Mouse (Mus musculus): ENCODE measurements around the gene Ppm1n. TPM values are rescaled to one million over a fixed set of nuclear protein-coding genes. Genes with fewer than 3 reads are reported as not detected.
A peak's percentile ranks its signal among the peaks of the same experiment; 100 is the strongest.

Ppm1n gene
- polyA plus RNA-seq, 1 experiment from 2014 or later = not detected

- H3K4me3 ChIP-seq (ENCODE audit: low read depth, low read length) = no peak overlapping the region
- ATAC-seq (ENCODE audit: low FRiP score) (no peak), DNase-seq (ENCODE audit: low spot score) (no peak)
- H3K4me1 ChIP-seq (replicated peaks; ENCODE audit: control insufficient read depth, insufficient read depth, low read length) = 0 out of 2 replicates have a peak, but pooled peaks cover 6% of the 10 kb centered on the region
- 57% methylated on average over 5 of the region's 5 CpGs for WGBS
- no peaks in the 10 kb centered on the region for H3K36me3 ChIP-seq (ENCODE audit: control insufficient read depth, insufficient read depth, low read length)
- no peak overlapping the region for H3K27ac ChIP-seq (ENCODE audit: low read depth, low read length)
- 0 out of 2 replicates have a peak, but pooled peaks cover 2% of the 10 kb centered on the region for H3K27me3 ChIP-seq (ENCODE audit: control insufficient read depth, insufficient read depth, low read length)
- H3K4me2 ChIP-seq (replicated peaks; ENCODE audit: low read depth, low read length) = no peak overlapping the region
- no peak overlapping the region for H3K9ac ChIP-seq (ENCODE audit: low read depth, low read length)
- no peaks in the 10 kb centered on the region for H3K9me3 ChIP-seq (ENCODE audit: control insufficient read depth, low read length)
These were observed 41.6 kb upstream of the Ppm1n start for GRCm38 (mm10) chr7:19321464-19321863.

- Histone ChIP-seq H3K36me3 (ENCODE audit: control insufficient read depth, insufficient read depth, low read length) (no peaks in the 10 kb centered on the region), H3K27me3 (ENCODE audit: control insufficient read depth, insufficient read depth, low read length) (0 out of 2 replicates have a peak, but pooled peaks cover 2% of the 10 kb centered on the region), H3K4me3 (ENCODE audit: low read depth, low read length) (no peak overlapping the region), H3K4me1 (replicated peaks; ENCODE audit: control insufficient read depth, insufficient read depth, low read length) (0 out of 2 replicates have a peak, but pooled peaks cover 6% of the 10 kb centered on the region), H3K9ac (ENCODE audit: low read depth, low read length) (no peak overlapping the region), H3K27ac (ENCODE audit: low read depth, low read length) (no peak overlapping the region), H3K4me2 (replicated peaks; ENCODE audit: low read depth, low read length) (peak overlapping the region; percentile 87), H3K9me3 (ENCODE audit: control insufficient read depth, low read length) (no peaks in the 10 kb centered on the region)
- 40% methylated on average over 7 of the region's 7 CpGs for WGBS
- no peak for DNase-seq (ENCODE audit: low spot score)
- ATAC-seq (ENCODE audit: low FRiP score) = no peak
These were observed 40.8 kb upstream of the Ppm1n start for GRCm38 (mm10) chr7:19320637-19321036.

- Histone ChIP-seq H3K9ac (ENCODE audit: low read depth, low read length) (peak overlapping the region; percentile 29; the same call in 1 of the 2 replicates), H3K4me2 (replicated peaks; ENCODE audit: low read depth, low read length) (peak overlapping the region; percentile 87), H3K27ac (ENCODE audit: low read depth, low read length) (no peak overlapping the region; the same call in 1 of the 2 replicates), H3K27me3 (ENCODE audit: control insufficient read depth, insufficient read depth, low read length) (0 out of 2 replicates have a peak, but pooled peaks cover 2% of the 10 kb centered on the region), H3K36me3 (ENCODE audit: control insufficient read depth, insufficient read depth, low read length) (no peaks in the 10 kb centered on the region), H3K4me1 (replicated peaks; ENCODE audit: control insufficient read depth, insufficient read depth, low read length) (0 out of 2 replicates have a peak, but pooled peaks cover 6% of the 10 kb centered on the region), H3K9me3 (ENCODE audit: control insufficient read depth, low read length) (no peaks in the 10 kb centered on the region), H3K4me3 (ENCODE audit: low read depth, low read length) (peak overlapping the region; percentile 32)
- under 1% methylated on average over 41 of the region's 41 CpGs for WGBS
- ATAC-seq (ENCODE audit: low FRiP score) (peak; percentile 96), DNase-seq (ENCODE audit: low spot score) (peak; percentile 99)
These were observed 40.0 kb upstream of the Ppm1n start for GRCm38 (mm10) chr7:19319906-19320305.

DNA sequence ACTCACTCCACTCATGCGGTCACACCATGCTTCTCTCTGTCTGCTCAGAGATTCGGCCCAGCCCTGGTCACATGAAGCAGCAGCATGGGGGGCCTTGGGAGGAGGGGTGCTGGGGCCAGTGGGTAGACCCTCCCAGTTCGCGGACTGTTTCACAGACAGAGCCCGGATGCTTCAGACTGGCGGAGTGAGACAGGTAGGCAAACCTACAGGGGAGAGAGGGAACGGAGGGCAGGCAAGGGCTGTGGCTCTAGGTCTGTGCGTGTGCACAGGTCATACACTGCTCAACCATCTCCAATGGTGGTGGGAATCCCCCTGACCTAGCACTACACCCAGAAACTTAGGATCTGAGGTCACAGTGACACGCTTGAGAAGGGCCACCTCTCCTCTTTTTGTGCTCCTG is 39.6 kb upstream of the Ppm1n start:
- H3K4me1 ChIP-seq (replicated peaks; ENCODE audit: control insufficient read depth, insufficient read depth, low read length) = 0 out of 2 replicates have a peak, but pooled peaks cover 6% of the 10 kb centered on the region
- H3K27ac ChIP-seq (ENCODE audit: low read depth, low read length) = no peak overlapping the region
- DNase-seq (ENCODE audit: low spot score) = no peak
- H3K36me3 ChIP-seq (ENCODE audit: control insufficient read depth, insufficient read depth, low read length) = no peaks in the 10 kb centered on the region
- H3K4me2 ChIP-seq (replicated peaks; ENCODE audit: low read depth, low read length) = peak overlapping the region; percentile 87
- H3K27me3 ChIP-seq (ENCODE audit: control insufficient read depth, insufficient read depth, low read length) = 0 out of 2 replicates have a peak, but pooled peaks cover 2% of the 10 kb centered on the region
- 15% methylated on average over 9 of the region's 9 CpGs for WGBS
- no peaks in the 10 kb centered on the region for H3K9me3 ChIP-seq (ENCODE audit: control insufficient read depth, low read length)
- peak overlapping the region; percentile 32 for H3K4me3 ChIP-seq (ENCODE audit: low read depth, low read length)
- H3K9ac ChIP-seq (ENCODE audit: low read depth, low read length) = peak overlapping the region; percentile 29
- ATAC-seq (ENCODE audit: low FRiP score) = peak; percentile 75

DNA sequence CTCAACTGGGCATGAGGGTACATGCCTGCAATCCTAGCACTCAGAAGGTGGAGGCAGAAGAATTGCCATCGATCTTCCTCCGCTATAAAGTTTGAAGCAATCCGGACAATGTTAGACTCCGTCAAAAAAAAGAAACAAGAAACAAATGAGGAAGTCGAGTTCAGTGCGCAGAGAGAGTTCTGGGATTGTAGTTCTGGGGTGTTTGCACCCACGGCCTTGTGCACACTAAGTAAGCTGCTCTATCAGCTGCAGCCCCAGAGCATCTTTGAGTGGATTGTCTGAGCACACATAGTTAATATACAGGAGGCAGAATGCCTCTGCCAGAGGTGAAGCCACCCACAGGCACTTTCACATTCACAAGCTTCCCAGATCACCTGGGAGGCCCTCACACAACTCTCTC is 38.8 kb upstream of the Ppm1n start:
- Histone ChIP-seq H3K9ac (ENCODE audit: low read depth, low read length) (no peak overlapping the region), H3K9me3 (ENCODE audit: control insufficient read depth, low read length) (no peaks in the 10 kb centered on the region), H3K36me3 (ENCODE audit: control insufficient read depth, insufficient read depth, low read length) (no peaks in the 10 kb centered on the region), H3K4me1 (replicated peaks; ENCODE audit: control insufficient read depth, insufficient read depth, low read length) (0 out of 2 replicates have a peak, but pooled peaks cover 6% of the 10 kb centered on the region), H3K4me2 (replicated peaks; ENCODE audit: low read depth, low read length) (no peak overlapping the region), H3K27me3 (ENCODE audit: control insufficient read depth, insufficient read depth, low read length) (peaks cover 6% of the 10 kb centered on the region; the same call in 1 of the 2 replicates), H3K4me3 (ENCODE audit: low read depth, low read length) (no peak overlapping the region), H3K27ac (ENCODE audit: low read depth, low read length) (no peak overlapping the region)
- DNase-seq (ENCODE audit: low spot score) = no peak
- 81% methylated on average over 7 of the region's 7 CpGs for WGBS
- ATAC-seq (ENCODE audit: low FRiP score) = no peak

- DNase-seq (ENCODE audit: low spot score) = no peak
These were observed 38.3 kb upstream of the Ppm1n start for GRCm38 (mm10) chr7:19318201-19318600.

GRCm38 (mm10) chr7:19316451-19317161 is 36.7 kb upstream of the Ppm1n start:
- 0 out of 2 replicates have a peak overlapping the region, but pooled peaks have one; percentile 31 for H3K9ac ChIP-seq (ENCODE audit: low read depth, low read length)
- no peak overlapping the region for H3K4me3 ChIP-seq (ENCODE audit: low read depth, low read length)
- ATAC-seq (ENCODE audit: low FRiP score) = no peak
- H3K4me2 ChIP-seq (replicated peaks; ENCODE audit: low read depth, low read length) = no peak overlapping the region
- H3K4me1 ChIP-seq (replicated peaks; ENCODE audit: control insufficient read depth, insufficient read depth, low read length) = 0 out of 2 replicates have a peak, but pooled peaks cover 6% of the 10 kb centered on the region
- no peak for DNase-seq (ENCODE audit: low spot score)
- H3K27me3 ChIP-seq (ENCODE audit: control insufficient read depth, insufficient read depth, low read length) = peaks cover 6% of the 10 kb centered on the region; the same call in 1 of the 2 replicates
- no peaks in the 10 kb centered on the region for H3K36me3 ChIP-seq (ENCODE audit: control insufficient read depth, insufficient read depth, low read length)
- WGBS = 49% methylated on average over 14 of the region's 14 CpGs
- no peaks in the 10 kb centered on the region for H3K9me3 ChIP-seq (ENCODE audit: control insufficient read depth, low read length)
- H3K27ac ChIP-seq (ENCODE audit: low read depth, low read length) = no peak overlapping the region

More at GRCm38 (mm10) chr7:19318201-19318600, 38.3 kb upstream of the Ppm1n start:
- no peak overlapping the region for H3K4me2 ChIP-seq (replicated peaks; ENCODE audit: low read depth, low read length)
- H3K27me3 ChIP-seq (ENCODE audit: control insufficient read depth, insufficient read depth, low read length) = peaks cover 6% of the 10 kb centered on the region; the same call in 1 of the 2 replicates
- H3K36me3 ChIP-seq (ENCODE audit: control insufficient read depth, insufficient read depth, low read length) = no peaks in the 10 kb centered on the region
- 0 out of 2 replicates have a peak, but pooled peaks cover 6% of the 10 kb centered on the region for H3K4me1 ChIP-seq (replicated peaks; ENCODE audit: control insufficient read depth, insufficient read depth, low read length)
- 67% methylated on average over 2 of the region's 2 CpGs for WGBS
- H3K4me3 ChIP-seq (ENCODE audit: low read depth, low read length) = no peak overlapping the region
- no peak overlapping the region for H3K9ac ChIP-seq (ENCODE audit: low read depth, low read length)
- ATAC-seq (ENCODE audit: low FRiP score) = no peak
- H3K27ac ChIP-seq (ENCODE audit: low read depth, low read length) = no peak overlapping the region
- H3K9me3 ChIP-seq (ENCODE audit: control insufficient read depth, low read length) = no peaks in the 10 kb centered on the region

DNA sequence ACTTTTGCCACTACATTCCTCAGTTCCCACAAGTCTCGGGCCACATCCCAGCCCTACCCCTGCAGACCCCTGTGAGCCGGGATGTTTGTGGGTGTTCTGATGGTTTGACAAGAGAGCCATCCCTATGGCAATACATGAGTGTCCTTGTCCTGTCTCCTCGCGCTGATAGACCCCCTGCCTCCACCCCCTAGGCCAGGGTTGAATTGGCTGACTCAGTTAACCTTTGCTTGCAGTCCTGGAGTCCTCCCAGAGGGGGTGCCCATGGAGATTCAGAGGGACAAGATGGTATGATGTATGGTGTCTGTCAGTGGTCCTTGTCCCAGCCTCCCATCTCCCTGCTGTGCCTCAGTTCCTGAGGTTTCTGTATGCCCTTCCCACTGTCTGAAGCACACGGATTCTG is 34.2 kb upstream of the Ppm1n start:
- 53% methylated on average over 5 of the region's 5 CpGs for WGBS
- no peak overlapping the region for H3K9ac ChIP-seq (ENCODE audit: low read depth, low read length)
- DNase-seq (ENCODE audit: low spot score) = no peak

More for the DNA sequence above, 34.2 kb upstream of the Ppm1n start:
- peaks cover 6% of the 10 kb centered on the region; the same call in 1 of the 2 replicates for H3K4me1 ChIP-seq (replicated peaks; ENCODE audit: control insufficient read depth, insufficient read depth, low read length)
- H3K4me2 ChIP-seq (replicated peaks; ENCODE audit: low read depth, low read length) = no peak overlapping the region
- peaks cover 7% of the 10 kb centered on the region; the same call in 1 of the 2 replicates for H3K27me3 ChIP-seq (ENCODE audit: control insufficient read depth, insufficient read depth, low read length)
- H3K9me3 ChIP-seq (ENCODE audit: control insufficient read depth, low read length) = no peaks in the 10 kb centered on the region
- H3K4me3 ChIP-seq (ENCODE audit: low read depth, low read length) = no peak overlapping the region
- ATAC-seq (ENCODE audit: low FRiP score) = no peak
- H3K36me3 ChIP-seq (ENCODE audit: control insufficient read depth, insufficient read depth, low read length) = no peaks in the 10 kb centered on the region
- no peak overlapping the region for H3K27ac ChIP-seq (ENCODE audit: low read depth, low read length)
